Mouse (Mus musculus) forebrain, embryonic 15.5 days (tissue): ENCODE measurements around the gene Qrich2. TPM values are rescaled to one million over a fixed set of nuclear protein-coding genes. Genes with fewer than 3 reads are reported as not detected.
"Not testable (repeated sequence)": the region's sequence is repeated elsewhere in the genome, so short reads cannot be mapped to it uniquely, and the experiment has no call there.

Experiments
- ATAC-seq: fragments of 200-750 bp; cut with Nextera tagmentation; replicated peaks from 2 replicates; pipeline ENCODE4 v1.8.0; 2017; ENCODE audit warnings: mild to moderate bottlenecking, moderate TSS enrichment, moderate library complexity
- H3K27ac ChIP-seq: fragments of 300-500 bp; sonication (generic); replicated peaks from 2 replicates; pipeline ENCODE4 v1.5.1; 2015; ENCODE audit warnings: mild to moderate bottlenecking, inconsistent platforms
- H3K27me3 ChIP-seq: fragments of 300-500 bp; sonication (generic); 2 replicates; pipeline ENCODE4 v1.6.1; 2015; ENCODE audit warnings: inconsistent platforms
- H3K36me3 ChIP-seq: fragments of 300-500 bp; sonication (generic); 2 replicates; pipeline ENCODE4 v1.6.1; 2015; ENCODE audit warnings: mild to moderate bottlenecking, inconsistent platforms
- H3K4me1 ChIP-seq: fragments of 300-500 bp; sonication (generic); 2 replicates; pipeline ENCODE4 v1.6.1; 2015; ENCODE audit warnings: inconsistent platforms
- H3K4me2 ChIP-seq: fragments of 300-500 bp; sonication (generic); replicated peaks from 2 replicates; pipeline ENCODE4 v1.6.1; 2015; ENCODE audit warnings: mild to moderate bottlenecking, inconsistent platforms
- H3K4me3 ChIP-seq: fragments of 300-500 bp; sonication (generic); 2 replicates; pipeline ENCODE4 v1.5.1; 2015; ENCODE audit warnings: mild to moderate bottlenecking, inconsistent platforms
- H3K9ac ChIP-seq: fragments of 300-500 bp; sonication (generic); replicated peaks from 2 replicates; pipeline ENCODE4 v1.6.1; 2015; ENCODE audit warnings: mild to moderate bottlenecking, inconsistent platforms
- H3K9me3 ChIP-seq: fragments of 300-500 bp; sonication (generic); 2 replicates; pipeline ENCODE4 v1.6.1; 2016; ENCODE audit warnings: inconsistent platforms
- WGBS: fragments of 180-500 bp; shearing (Covaris S2); methylation state at CpG from one replicate; pipeline ENCODE4 v1.1.7; 2015; ENCODE audit warnings: mixed read lengths; 5-methylcytosine and 5-hydroxymethylcytosine counted together
- polyA plus RNA-seq: library from polyadenylated mRNA; unstranded; fragments of >200 nt; fragmentation: Nextera tagmentation; extraction: Ambion mirVana; gene quantifications from 2 replicates; pipeline ENCODE4 v1.2.1, GENCODE M21; 2015

Qrich2 gene
- polyA plus RNA-seq, 1 experiment from 2014 or later: not detected

DNA sequence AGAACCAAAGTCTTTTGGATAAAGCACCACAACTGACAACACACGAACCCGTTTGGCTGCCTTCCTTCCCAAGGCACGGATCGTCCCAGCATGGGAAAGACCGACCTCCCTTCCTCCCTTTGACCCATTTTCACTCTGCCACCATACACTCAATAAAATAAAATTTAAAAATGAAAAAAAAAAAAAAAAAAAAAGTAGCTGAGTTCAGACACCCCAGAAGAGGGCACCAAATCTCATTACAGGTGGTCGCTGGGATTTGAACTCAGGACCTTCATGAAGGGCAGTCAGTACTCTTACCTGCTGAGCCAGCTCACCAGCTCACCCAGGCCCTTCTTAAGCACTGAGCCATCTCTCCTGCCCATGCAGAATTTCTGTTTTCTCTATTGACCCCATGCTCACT lies 33.0 kb upstream of the Qrich2 start:
- Histone ChIP-seq H3K27me3 (no peaks in the 10 kb centered on the region), H3K27ac (no peak overlapping the region), H3K4me2 (no peak overlapping the region), H3K4me1 (peaks cover 15% of the 10 kb centered on the region), H3K9ac (no peak overlapping the region), H3K9me3 (no peaks in the 10 kb centered on the region), H3K4me3 (no peak overlapping the region), H3K36me3 (no peaks in the 10 kb centered on the region)
- 45% methylated on average over 6 of the region's 6 CpGs for WGBS
- ATAC-seq: no peak

DNA sequence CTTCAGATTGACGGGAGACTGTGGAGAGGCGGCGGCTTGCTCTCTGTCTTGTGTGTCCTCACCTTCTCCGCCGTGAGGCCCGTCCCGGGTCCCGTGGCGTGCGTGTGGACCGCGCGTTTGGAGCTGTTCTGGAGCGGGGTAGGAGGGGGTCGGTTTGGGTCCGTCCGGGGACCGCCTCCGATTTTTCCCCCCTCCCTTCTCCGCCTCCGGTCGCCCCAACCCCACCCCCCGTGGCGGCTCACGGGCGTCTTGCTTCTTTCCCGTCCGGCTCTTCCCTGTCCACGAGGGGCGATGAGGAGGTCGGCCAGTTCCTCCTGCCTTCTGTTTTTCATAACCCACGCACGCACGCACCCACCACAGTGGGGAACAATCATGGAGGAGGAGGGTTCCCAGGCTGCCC lies 32.6 kb upstream of the Qrich2 start:
- H3K27ac ChIP-seq: no peak overlapping the region
- H3K36me3 ChIP-seq: no peaks in the 10 kb centered on the region
- peaks cover 15% of the 10 kb centered on the region for H3K4me1 ChIP-seq
- no peaks in the 10 kb centered on the region for H3K9me3 ChIP-seq
- H3K9ac ChIP-seq: 0 out of 2 replicates have a peak overlapping the region, but pooled peaks have one; percentile 22
- no peak for ATAC-seq
- peak overlapping the region; percentile 36 for H3K4me2 ChIP-seq
- WGBS: 32% methylated on average over 34 of the region's 34 CpGs
- H3K4me3 ChIP-seq: peak overlapping the region; percentile 24
- H3K27me3 ChIP-seq: no peaks in the 10 kb centered on the region

DNA sequence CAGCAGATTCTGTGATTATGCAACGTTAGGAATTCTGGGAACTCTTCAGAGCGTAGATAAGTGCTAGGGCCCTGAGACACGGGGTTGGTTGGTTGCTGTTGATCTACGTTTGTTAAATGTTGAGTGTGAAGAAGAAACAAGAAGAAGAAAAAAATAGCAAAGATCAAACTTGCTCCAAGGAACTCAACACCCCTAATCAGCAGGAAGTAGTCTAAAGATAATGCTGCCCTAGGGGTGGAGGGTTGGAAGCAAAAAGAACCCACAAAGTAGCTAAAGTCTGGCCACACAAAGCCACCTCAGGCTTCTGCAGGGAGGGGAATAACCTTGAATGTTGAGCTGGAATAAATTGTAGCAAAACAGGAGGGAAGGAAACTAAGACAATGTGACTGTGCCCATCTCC lies 31.3 kb upstream of the Qrich2 start:
- ATAC-seq: no peak
- Histone ChIP-seq H3K9me3 (no peaks in the 10 kb centered on the region), H3K36me3 (no peaks in the 10 kb centered on the region), H3K4me3 (no peak overlapping the region), H3K4me1 (peaks cover 15% of the 10 kb centered on the region), H3K27ac (no peak overlapping the region), H3K9ac (no peak overlapping the region), H3K27me3 (no peaks in the 10 kb centered on the region), H3K4me2 (no peak overlapping the region)
- WGBS: 86% methylated on average over 4 of the region's 4 CpGs

DNA sequence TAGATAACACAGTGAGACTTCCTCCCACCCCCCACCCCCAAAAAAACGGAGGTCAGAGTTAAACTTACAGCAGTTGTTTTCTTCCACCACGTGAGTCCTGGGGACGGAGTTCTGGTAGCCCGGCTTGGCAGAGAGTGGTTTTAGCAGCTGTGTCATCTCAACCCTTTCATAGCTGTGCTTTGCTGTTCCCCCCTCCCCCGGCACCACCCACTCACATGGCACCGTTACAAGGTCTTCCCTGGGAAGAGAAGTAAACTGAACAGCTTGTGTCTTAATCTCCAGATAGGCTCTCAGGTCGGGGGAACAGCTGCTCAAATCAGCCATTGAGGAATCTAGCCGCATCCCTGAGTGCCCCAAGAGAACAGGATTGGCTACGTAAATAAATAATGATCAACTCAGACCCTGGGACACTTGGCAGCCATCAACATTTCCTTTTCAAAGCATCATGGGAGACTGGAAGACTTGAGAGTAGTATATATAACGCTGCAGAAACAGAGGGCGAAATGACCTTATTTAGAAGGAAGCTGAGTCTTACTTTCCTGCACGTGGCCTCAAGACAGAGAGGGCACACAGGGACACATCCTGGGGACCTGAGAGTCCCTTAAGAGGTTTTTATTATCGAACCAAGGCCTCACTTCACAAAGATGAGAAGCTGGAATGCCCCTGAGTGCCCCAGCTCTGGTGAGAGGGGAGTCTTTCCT lies 28.6 kb upstream of the Qrich2 start:
- Histone ChIP-seq H3K4me1 (peaks cover 15% of the 10 kb centered on the region), H3K9ac (no peak overlapping the region), H3K27me3 (no peaks in the 10 kb centered on the region), H3K4me3 (no peak overlapping the region), H3K27ac (no peak overlapping the region), H3K36me3 (no peaks in the 10 kb centered on the region), H3K9me3 (no peaks in the 10 kb centered on the region), H3K4me2 (no peak overlapping the region)
- ATAC-seq: no peak
- 51% methylated on average over 13 of the region's 13 CpGs for WGBS

DNA sequence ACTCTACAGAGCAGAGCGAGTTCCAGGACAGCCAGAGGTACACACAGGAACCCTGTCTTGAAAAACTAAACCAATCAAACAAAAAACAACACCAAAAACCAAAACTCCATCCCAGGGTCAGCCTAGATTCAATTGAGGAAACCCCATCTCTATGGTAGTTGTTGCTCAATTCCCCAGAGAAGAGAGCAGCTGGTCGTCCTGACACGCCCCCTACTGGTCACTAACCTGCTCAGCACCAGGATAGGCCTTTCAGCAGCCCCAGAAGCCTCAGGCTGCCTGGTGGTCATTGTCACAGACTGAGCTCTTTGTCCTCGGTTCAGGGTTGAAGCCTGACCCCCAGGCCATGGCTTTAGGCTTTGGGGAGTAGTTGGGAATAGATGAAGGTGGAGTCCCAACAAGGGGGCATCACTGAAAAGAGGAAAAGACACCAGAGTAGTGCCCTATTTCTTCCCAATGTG lies 27.8 kb upstream of the Qrich2 start, which contains the start of gene Prpsap1:
Gene Prpsap1, minus strand, starts transcription at position 408 of the 458 bp plus-strand sequence.
- Histone ChIP-seq H3K4me1 (peaks cover 21% of the 10 kb centered on the region), H3K4me3 (no peak within 1 kb of the TSS), H3K27me3 (no peaks in the 10 kb centered on the region), H3K4me2 (no peak within 1 kb of the TSS), H3K36me3 (no peaks in the 10 kb centered on the region), H3K9ac (no peak within 1 kb of the TSS), H3K27ac (no peak within 1 kb of the TSS), H3K9me3 (no peaks in the 10 kb centered on the region)
- ATAC-seq: no peak
- 21% methylated on average over 4 of the region's 4 CpGs for WGBS

DNA sequence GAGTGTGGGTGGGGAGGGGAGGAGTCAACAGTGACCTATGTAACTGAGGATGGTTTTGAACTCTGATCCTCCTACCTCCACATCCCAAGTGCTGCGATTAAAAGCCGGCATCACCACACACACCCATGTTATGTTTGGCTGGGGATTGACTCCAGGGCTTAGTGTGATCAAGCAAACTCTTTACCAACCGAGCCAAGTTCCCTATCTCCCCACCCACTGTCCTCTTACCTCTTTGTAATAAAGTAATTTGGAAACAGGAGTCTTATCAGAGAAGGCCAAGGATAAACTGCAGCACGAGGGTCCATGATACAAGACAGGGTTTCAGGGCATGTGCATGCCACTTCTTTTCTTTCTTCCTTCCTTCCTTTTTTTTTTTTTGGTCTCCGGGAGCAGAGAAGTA lies 27.1 kb upstream of the Qrich2 start:
- peaks cover 20% of the 10 kb centered on the region for H3K4me1 ChIP-seq
- H3K9ac ChIP-seq: no peak overlapping the region
- H3K4me2 ChIP-seq: no peak overlapping the region
- 89% methylated on average over 5 of the region's 5 CpGs for WGBS
- no peaks in the 10 kb centered on the region for H3K27me3 ChIP-seq
- H3K36me3 ChIP-seq: no peaks in the 10 kb centered on the region
- no peaks in the 10 kb centered on the region for H3K9me3 ChIP-seq
- no peak overlapping the region for H3K27ac ChIP-seq
- H3K4me3 ChIP-seq: no peak overlapping the region
- ATAC-seq: no peak

DNA sequence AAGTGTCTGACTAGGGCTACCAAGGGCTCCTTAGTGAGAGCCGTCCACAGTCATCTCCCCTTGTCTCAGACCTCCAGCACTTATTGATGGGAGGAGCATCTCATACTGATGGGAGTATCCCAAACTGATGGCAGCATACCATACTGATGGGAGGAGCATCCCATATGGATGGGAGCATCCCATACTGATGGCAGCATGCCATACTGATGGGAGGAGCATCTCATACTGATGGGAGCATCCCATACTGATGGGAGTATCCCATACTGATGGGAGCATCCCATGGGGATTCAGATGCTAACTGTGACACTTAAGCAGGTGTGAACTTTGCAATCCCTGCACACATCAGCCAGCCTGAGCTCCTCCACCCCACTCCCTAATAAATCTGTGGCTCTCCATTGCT lies 26.5 kb upstream of the Qrich2 start:
- H3K36me3 ChIP-seq, H3K27ac ChIP-seq, H3K27me3 ChIP-seq, H3K4me3 ChIP-seq, H3K4me2 ChIP-seq, H3K9me3 ChIP-seq, ATAC-seq, H3K9ac ChIP-seq: not testable (repeated sequence)
- H3K4me1 ChIP-seq: peaks cover 20% of the 10 kb centered on the region
- WGBS: 80% methylated on average over 1 of the region's 1 CpGs

DNA sequence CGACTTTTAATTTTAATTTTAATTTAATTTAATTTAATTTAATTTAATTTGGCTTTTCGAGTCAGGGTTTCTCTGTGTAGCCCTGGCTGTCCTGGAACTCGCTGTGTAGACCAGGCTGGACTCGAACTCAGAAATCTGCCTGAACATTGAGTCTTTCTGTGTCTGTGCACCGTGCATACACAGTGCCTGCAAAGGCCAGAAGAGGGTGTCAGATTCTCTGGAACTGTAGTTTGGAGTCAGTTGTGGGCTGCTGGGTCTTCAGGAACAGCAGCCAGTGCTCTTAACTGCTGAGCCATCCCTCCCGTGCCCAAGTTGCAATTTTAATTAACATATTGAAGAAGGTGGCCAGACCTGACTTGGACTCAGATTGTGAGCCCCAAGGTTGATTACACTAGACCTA lies 25.3 kb upstream of the Qrich2 start:
- no peaks in the 10 kb centered on the region for H3K9me3 ChIP-seq
- WGBS: 66% methylated on average over 6 of the region's 6 CpGs
- no peak overlapping the region for H3K4me2 ChIP-seq
- no peak overlapping the region for H3K27ac ChIP-seq
- no peak for ATAC-seq
- H3K4me3 ChIP-seq: no peak overlapping the region
- peaks cover 20% of the 10 kb centered on the region for H3K4me1 ChIP-seq
- peaks cover 6% of the 10 kb centered on the region; the same call in 1 of the 2 replicates for H3K36me3 ChIP-seq
- H3K9ac ChIP-seq: no peak overlapping the region
- H3K27me3 ChIP-seq: no peaks in the 10 kb centered on the region

DNA sequence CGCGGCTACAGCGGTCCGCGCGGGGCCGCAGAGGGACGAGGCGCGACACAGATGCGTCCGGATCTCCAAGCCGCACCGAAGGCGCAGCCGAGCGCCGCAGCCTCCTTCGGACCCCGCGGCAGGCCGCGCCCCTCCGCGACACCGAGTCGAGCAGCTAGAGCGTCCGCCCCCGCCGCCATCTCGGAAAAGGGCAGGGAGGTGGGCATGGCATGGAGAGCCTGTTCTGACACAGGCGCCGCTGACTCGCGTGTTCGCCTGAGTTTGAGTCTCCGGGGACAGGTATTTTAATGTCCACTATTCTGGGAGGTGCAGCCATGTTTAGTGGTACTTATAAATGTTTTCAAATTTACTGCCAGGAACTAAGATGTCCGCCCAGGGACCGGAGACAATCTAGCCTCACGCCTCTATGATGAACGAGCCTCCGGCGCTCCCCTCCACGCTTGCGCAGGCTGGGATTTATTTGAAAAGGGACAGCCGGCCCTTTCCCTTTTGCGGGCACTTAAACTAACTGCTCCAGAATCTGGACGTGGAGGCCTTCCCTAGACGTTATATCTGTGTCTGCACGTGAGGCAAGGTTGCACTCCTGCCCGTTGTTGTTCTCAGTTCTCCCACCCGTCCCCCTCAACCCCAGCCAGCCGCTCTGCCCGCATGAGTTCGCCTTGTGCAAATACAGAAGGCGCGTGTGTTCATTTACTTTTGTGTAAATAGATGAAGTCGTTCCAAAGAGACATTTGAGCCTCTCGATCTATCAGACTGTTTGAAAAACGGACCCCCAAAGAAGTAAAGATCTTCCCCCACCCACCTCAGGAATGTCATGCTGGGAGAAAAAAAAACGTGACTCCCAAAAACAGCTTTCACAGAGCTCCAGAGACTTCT lies 24.4 kb upstream of the Qrich2 start:
- H3K9me3 ChIP-seq: no peaks in the 10 kb centered on the region
- no peaks in the 10 kb centered on the region for H3K27me3 ChIP-seq
- H3K36me3 ChIP-seq: peaks cover 7% of the 10 kb centered on the region
- H3K9ac ChIP-seq: peak overlapping the region; percentile 88
- peak overlapping the region; percentile 55 for H3K4me2 ChIP-seq
- H3K4me3 ChIP-seq: peak overlapping the region; percentile 70
- peak overlapping the region; percentile 87 for H3K27ac ChIP-seq
- peak; percentile 94 for ATAC-seq
- H3K4me1 ChIP-seq: peaks cover 20% of the 10 kb centered on the region
- under 1% methylated on average over 62 of the region's 62 CpGs for WGBS

DNA sequence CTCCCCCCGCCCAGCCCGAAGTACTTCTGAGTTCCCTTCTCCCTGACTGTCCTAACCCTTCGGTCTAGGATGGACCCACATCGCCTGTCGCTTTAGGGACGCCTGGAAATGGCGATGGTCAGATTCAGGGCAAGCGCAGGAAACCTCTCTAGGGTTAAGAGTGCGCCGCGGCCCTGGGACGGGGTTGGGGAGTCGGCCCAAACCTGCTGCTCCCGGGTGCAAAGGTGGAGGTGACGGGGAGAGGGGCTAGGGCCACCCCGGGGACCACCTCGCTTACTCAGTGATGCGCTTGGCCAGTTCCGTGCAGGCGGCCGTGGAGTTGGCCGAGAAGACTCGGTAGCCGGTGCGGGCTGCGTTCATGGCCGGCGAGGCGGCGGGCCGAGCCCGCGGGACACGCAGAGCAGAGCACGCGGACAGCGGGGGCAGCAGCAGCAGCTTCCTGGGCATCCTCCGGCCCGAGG lies 23.8 kb upstream of the Qrich2 start:
- peak overlapping the region; percentile 87 for H3K27ac ChIP-seq
- peaks cover 13% of the 10 kb centered on the region for H3K36me3 ChIP-seq
- H3K4me2 ChIP-seq: peak overlapping the region; percentile 55
- peaks cover 19% of the 10 kb centered on the region for H3K4me1 ChIP-seq
- H3K9ac ChIP-seq: peak overlapping the region; percentile 88
- peak overlapping the region; percentile 70 for H3K4me3 ChIP-seq
- no peaks in the 10 kb centered on the region for H3K27me3 ChIP-seq
- WGBS: 0% methylated on average over 39 of the region's 39 CpGs
- ATAC-seq: peak; percentile 65
- no peaks in the 10 kb centered on the region for H3K9me3 ChIP-seq

DNA sequence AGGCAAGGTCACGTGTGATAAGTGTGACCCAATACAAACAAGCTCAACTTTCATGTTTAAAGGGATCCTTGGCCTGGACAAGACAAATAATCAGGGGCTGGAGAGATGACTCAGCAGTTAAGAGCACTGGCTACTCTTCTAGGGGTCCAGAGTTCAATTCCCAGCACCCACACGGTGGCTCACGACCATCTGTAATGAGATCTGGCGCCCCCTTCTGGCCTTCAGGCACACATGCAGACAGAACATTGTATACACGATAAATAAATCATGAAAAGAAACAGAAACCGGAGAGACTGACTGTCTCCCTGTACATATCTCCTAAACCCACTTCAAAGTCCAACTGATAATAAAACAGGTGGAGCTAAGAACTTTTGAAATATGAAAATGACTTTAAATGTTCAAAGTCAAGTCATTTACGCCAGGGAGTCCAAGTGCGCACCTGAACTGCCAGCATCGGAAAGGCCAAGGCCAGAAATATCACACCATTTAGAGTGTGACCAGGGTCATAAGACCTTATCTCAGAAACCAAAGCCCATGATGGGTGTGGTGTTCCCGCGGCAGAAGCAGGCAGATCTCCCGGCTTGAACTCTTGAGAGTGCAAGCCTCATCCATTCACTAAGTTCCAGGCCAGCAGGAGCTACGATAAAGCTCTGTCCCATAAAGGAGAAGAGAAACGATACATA lies 22.8 kb upstream of the Qrich2 start:
- no peak overlapping the region for H3K27ac ChIP-seq
- peak overlapping the region; percentile 70 for H3K4me3 ChIP-seq
- peak overlapping the region; percentile 55 for H3K4me2 ChIP-seq
- H3K36me3 ChIP-seq: peaks cover 21% of the 10 kb centered on the region
- H3K9me3 ChIP-seq: no peaks in the 10 kb centered on the region
- peak overlapping the region; percentile 88 for H3K9ac ChIP-seq
- WGBS: 70% methylated on average over 14 of the region's 14 CpGs
- peaks cover 14% of the 10 kb centered on the region for H3K4me1 ChIP-seq
- ATAC-seq: no peak
- H3K27me3 ChIP-seq: no peaks in the 10 kb centered on the region

DNA sequence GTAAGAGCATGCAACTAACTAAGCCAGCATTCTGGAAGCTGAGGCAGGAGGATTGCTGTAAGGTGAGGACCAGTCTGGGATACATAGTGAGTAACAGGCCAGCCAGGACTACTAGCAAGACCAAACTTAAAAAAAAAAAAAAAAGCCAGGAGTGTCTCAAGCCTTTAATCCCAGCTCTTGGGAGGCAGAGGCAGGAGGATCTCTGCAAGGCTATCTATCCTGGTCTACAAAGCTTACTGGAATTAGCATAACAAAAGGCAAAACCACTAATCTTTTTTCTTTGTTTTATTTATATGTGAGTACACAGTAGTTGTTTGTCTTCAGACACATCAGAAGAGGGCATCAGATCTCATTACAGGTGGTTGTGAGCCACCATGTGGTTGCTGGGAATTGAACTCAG lies 22.2 kb upstream of the Qrich2 start:
- no peak for ATAC-seq

More for the DNA sequence above, 22.2 kb upstream of the Qrich2 start:
- no peak overlapping the region for H3K4me2 ChIP-seq
- H3K4me3 ChIP-seq: no peak overlapping the region
- H3K9ac ChIP-seq: no peak overlapping the region
- peaks cover 26% of the 10 kb centered on the region for H3K36me3 ChIP-seq
- no peak overlapping the region for H3K27ac ChIP-seq
- peaks cover 14% of the 10 kb centered on the region for H3K4me1 ChIP-seq
- H3K9me3 ChIP-seq: no peaks in the 10 kb centered on the region
- no peaks in the 10 kb centered on the region for H3K27me3 ChIP-seq
